Mouse (Mus musculus): Measurements from ENCODE around the gene Taf1d. TPM values are rescaled to one million over a fixed set of nuclear protein-coding genes. Genes with fewer than 3 reads are reported as not detected.
A peak's percentile ranks its signal among the peaks of the same experiment; 100 is the strongest.
"Not testable (repeated sequence)": the region's sequence is repeated elsewhere in the genome, so short reads cannot be mapped to it uniquely, and the experiment has no call there.

The Taf1d gene
- polyA plus RNA-seq, 1 experiment = 19.6 TPM

DNA sequence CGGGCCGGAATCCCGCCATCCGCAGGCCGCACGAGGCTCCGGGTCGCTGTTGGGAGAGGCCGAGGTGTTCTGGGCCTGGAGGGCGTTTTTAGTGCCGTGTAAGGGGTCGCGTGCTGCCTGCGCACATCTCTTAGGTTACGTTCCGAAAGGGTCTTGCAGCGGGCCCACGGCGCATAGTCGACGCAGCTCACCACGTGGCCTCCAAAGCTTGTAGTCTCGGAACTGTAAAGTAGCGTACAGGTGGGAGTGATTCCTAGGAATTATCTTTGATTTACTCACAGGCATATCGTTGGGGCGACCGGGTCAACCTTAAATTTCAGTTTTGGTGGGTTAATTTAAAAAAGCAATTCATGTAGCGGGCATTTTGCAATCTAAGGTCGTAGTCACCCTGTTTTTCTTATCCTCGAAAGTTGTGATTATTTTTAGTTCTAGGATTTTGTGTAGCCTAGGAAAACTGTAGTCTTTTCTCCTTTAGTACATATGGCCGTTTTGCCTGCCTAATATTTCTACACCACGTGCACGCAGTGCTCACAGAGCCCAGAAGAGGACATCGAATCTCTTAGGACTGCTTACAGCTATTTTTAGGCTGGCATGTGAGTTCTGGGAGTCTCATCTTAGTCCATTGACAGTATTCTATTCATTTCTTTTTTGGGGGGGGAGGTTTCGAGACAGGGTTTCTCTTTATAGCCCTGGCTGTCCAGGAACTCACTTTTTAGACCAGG, 545 bp downstream of the Taf1d start, which contains the start of gene 4931406C07Rik:
Gene 4931406C07Rik (minus strand): TSS at position 51 of the 722 bp plus-strand sequence.
- DNase-seq (ENCODE audit: low read depth, low spot score) = no peak
- WGBS = under 1% methylated on average over 35 of the region's 35 CpGs

DNA sequence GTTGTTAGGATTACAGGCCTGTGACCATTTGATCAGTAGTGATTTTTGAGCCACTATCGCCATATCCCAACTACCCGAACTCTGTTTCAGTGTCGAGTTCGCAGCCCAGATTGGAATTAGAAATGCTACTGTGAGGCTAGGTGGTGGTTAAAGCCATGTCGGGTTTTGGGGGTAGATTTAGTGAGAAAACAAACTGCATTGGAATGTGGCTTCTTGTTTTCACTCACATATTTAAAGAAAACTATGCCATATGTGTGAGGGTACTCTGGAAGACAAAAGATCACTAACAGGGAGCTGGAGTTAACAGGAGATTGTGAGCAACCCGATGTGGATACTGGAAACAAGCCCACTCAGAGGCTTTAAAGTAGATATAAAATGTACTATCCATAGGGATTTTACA, 1.2 kb downstream of the Taf1d start:
- 8% methylated on average over 6 of the region's 6 CpGs for WGBS
- DNase-seq (ENCODE audit: low read depth, low spot score) = no peak

GRCm38 (mm10) chr9:15308254-15308653, 2.2 kb downstream of the Taf1d start:
- WGBS = 26% methylated on average over 2 of the region's 2 CpGs
- DNase-seq (ENCODE audit: low read depth, low spot score) = no peak

DNA sequence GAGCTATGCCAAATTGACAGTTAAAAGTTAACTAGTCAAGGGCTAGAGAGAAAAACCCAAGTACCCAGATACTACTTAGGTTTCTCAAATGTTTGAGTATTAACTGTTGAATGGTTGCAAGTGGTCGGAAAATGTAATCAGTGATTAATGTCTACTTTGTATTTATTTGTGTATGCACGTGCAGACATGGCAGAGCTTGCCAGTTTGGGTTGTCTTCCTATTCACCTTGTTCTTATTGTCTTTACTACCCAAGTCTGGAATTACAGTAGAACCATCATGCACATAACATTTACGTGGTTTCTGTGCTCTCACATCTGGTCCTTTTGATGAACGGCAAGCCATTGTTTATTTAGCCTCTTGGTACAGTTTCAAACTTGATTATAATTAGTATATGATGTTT, 3.4 kb downstream of the Taf1d start:
- 25% methylated on average over 4 of the region's 4 CpGs for WGBS
- no peak for DNase-seq (ENCODE audit: low read depth, low spot score)

- 31% methylated on average over 1 of the region's 1 CpGs for WGBS
- no peak for DNase-seq (ENCODE audit: low read depth, low spot score)
Observed at GRCm38 (mm10) chr9:15310179-15310578, 4.2 kb downstream of the Taf1d start.

GRCm38 (mm10) chr9:15312054-15312735, 6.2 kb downstream of the Taf1d start:
- no peak for DNase-seq (ENCODE audit: low read depth, low spot score)
- WGBS = 60% methylated on average over 2 of the region's 2 CpGs

DNA sequence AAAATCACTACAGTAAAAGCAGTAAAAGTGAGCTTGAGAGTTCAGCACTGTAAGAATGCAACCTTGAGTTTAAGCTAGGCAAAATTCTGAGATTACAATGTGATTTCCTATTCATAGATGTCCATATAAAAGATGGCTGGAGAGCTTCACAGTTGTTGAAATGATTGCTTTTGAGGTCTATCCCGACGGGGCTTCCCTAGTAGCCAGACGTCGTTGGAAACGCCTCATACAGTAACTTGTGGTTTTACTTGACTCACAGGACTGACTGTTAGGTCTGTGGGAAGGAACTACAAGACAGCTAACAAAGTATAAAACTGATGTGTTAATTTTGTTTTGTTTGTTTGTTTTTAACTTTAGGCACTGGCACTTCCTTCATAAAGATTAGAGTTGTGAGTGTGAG, 7.6 kb downstream of the Taf1d start:
- 82% methylated on average over 5 of the region's 5 CpGs for WGBS
- no peak for DNase-seq (ENCODE audit: low read depth, low spot score)

DNA sequence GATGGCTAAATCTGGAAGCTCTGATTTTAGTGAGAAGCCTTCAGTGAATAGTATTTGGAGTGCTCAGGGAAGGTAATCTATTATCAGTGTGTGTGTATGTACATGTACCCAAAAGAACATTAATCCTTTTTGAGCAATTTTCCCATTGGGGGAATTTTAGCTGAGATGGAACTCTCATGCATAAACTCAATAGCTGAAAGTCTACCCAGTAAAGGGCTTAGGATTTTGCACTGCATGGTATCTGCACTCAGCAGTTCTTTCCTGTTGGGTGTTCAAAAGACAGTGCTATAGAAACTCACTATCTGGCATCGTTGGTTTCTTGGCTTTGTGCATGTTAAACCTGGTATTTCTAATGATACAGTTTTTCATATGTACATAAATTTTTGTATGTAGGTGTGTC, 8.6 kb downstream of the Taf1d start:
- 92% methylated on average over 1 of the region's 1 CpGs for WGBS
- DNase-seq (ENCODE audit: low read depth, low spot score) = no peak

DNA sequence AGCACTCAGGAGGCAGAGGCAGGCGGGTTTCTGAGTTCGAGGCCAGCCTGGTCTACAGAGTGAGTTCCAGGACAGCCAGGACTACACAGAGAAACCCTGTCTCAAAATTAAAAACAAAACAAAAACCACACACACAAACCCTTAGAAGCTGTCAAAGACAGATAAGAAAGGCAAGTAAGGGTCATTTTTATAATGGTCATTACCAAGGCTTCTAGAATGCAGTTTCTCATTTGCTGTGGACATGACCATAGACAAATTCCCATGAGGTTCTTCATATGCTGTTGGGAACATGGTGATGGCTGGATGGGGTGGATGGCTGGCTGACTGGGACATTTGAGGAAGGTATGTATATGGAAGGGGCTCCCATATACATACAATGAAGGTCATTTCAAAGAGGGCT, 10.3 kb downstream of the Taf1d start:
- 100% methylated on average over 2 of the region's 2 CpGs for WGBS
- DNase-seq (ENCODE audit: low read depth, low spot score) = not testable (repeated sequence)

GRCm38 (mm10) chr9:15317223-15318169, 11.5 kb downstream of the Taf1d start:
- 44% methylated on average over 5 of the region's 5 CpGs for WGBS
- no peak for DNase-seq (ENCODE audit: low read depth, low spot score)

GRCm38 (mm10) chr9:15318170-15318742, 12.2 kb downstream of the Taf1d start:
- WGBS = 66% methylated on average over 2 of the region's 2 CpGs
- no peak for DNase-seq (ENCODE audit: low read depth, low spot score)

DNA sequence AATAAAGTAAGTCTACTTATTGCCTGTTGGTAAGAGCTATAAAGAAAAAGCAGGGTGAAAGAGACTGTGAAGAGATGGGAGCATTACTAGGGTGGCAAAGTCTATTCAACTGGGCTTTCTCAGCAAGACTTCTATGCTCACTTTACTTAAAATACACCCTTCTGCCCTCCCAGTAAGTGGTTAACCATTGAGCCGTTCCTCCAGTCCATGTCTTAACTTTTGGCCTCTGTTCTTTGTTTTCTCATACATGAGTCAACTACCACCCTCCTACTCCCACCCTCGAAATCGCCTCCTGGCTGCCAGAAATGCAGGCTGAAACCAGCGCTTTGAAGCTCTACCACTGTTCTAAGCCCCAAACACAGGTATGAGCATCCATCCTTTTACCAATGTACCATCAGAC, 31.8 kb downstream of the Taf1d start:
- no peak for DNase-seq (ENCODE audit: low read depth, low spot score)
- 84% methylated on average over 4 of the region's 4 CpGs for WGBS

GRCm38 (mm10) chr9:15349925-15350324, 43.9 kb downstream of the Taf1d start:
- DNase-seq (ENCODE audit: low read depth, low spot score) = no peak
- 84% methylated on average over 2 of the region's 2 CpGs for WGBS

DNA sequence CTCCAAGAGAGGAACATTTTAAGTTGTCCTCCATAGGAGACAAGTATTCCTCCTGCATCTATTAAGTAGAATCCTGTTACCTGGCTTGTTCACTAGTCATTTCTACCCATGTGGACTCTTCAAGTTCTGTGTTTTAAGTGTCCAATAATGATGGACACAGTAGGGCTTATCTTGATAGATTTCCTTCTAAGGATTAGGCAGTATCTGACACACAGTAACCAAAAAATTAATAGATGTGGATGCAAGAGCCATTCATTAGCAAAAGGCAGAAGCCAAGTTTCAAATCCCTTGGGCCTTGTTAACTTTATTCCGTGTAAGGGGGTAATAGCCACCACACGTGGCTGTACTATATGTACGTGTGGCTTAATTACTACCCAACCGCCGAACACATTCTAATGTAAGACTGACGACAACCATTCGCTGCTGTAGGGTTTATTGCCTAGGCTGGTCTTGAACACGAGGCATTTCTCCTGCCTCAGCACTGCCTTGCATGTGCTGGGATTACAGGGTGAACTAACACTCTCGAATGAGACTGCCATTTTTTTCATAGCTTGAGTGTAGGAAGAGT, 51.0 kb downstream of the Taf1d start:
- WGBS = under 1% methylated on average over 9 of the region's 9 CpGs
- DNase-seq (ENCODE audit: low read depth, low spot score) = no peak

- peak; percentile 81 for DNase-seq (ENCODE audit: low read depth, low spot score)
- WGBS = 2% methylated on average over 60 of the region's 60 CpGs
Observed at GRCm38 (mm10) chr9:15357484-15358275, 51.7 kb downstream of the Taf1d start, which contains the start of gene Cep295. Cep295 (minus strand) TSS chr9:15357788.

- WGBS = 66% methylated on average over 1 of the region's 1 CpGs
- DNase-seq (ENCODE audit: low read depth, low spot score) = no peak
Observed at GRCm38 (mm10) chr9:15364843-15365242, 58.8 kb downstream of the Taf1d start.

DNA sequence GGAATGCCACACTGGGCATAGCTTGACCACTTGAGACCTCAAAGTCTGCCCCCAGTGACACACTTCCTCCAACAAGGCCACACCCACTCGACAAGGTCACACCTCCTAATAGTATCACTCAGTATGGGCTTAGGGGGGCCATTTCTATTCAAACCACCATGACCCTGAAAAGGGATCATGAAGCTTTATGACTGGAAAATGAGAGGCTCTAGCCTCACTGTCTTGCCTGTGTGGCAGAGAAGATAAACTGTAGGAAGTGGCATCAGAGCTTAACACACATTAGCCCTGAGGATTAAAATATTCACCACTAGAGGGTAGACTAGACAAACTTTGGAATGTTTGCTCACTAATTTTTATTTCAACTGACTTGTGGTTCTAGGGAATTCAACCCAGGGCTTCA, 59.8 kb downstream of the Taf1d start:
- no peak for DNase-seq (ENCODE audit: low read depth, low spot score)
- WGBS = 94% methylated on average over 1 of the region's 1 CpGs

DNA sequence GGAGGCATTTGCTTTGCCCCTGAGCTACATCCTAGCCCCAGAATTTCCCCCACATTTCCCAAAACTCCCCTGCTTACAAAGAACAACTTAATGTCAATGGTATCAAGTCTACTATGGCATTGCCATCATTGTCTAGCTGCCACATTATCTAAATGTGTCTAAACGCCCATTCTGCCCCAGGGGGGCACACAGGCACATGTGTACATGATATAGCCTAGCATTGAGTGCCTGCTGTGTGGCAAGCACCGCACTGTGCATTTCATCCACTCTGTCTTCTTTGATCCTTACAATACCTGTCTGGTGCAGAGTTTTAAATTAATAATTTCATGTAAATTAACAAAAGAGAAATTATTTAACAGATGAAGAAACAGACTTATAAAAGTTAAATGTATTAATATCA, 60.2 kb downstream of the Taf1d start:
- WGBS = 68% methylated on average over 2 of the region's 2 CpGs
- DNase-seq (ENCODE audit: low read depth, low spot score) = no peak
